Mouse (Mus musculus) erythroblast, embryonic 14.5 days (primary cell): ENCODE results near the gene Mrln.

Experiments
- GATA1 ChIP-seq: IDR thresholded peaks from 2 replicates; pipeline ENCODE4 v1.6.1; 2012; ENCODE audit warnings: low read length, inconsistent platforms, mixed read lengths
- TAL1 ChIP-seq: IDR thresholded peaks from 3 replicates; pipeline ENCODE4 v1.6.1; 2012; ENCODE audit warnings: low read length, inconsistent platforms, mixed read lengths

GRCm38 (mm10) chr10:70168396-70168795 lies 36.1 kb upstream of the Mrln start:
- no peak for TF ChIP-seq GATA1
- no peak for TF ChIP-seq TAL1
